Mouse (Mus musculus) stomach, embryonic 16.5 days (tissue): ENCODE data around the gene Col5a1. TPM values are rescaled to one million over a fixed set of nuclear protein-coding genes. Genes with fewer than 3 reads are reported as not detected.

Experiments used
- ATAC-seq: fragments of 200-750 bp; cut with Nextera tagmentation; 2 replicates; pipeline ENCODE4 v1.8.0; 2017; ENCODE audit warnings: moderate number of reproducible peaks, moderate TSS enrichment; ENCODE audit not compliant: insufficient read depth, low FRiP score
- H3K27ac ChIP-seq: fragments of 300-500 bp; sonication (generic); 2 replicates; pipeline ENCODE4 v1.5.1; 2014; ENCODE audit warnings: low read length
- H3K27me3 ChIP-seq: fragments of 300-500 bp; sonication (generic); 2 replicates; pipeline ENCODE4 v1.6.1; 2014; ENCODE audit warnings: low read length, control low read depth, mixed read lengths; ENCODE audit not compliant: control insufficient read depth, insufficient read depth
- H3K36me3 ChIP-seq: fragments of 300-500 bp; sonication (generic); 2 replicates; pipeline ENCODE4 v1.6.1; 2014; ENCODE audit warnings: low read length; ENCODE audit not compliant: control insufficient read depth, insufficient read depth
- H3K4me1 ChIP-seq: fragments of 300-500 bp; sonication (generic); 2 replicates; pipeline ENCODE4 v1.6.1; 2014; ENCODE audit warnings: low read length, control low read depth, mixed read lengths; ENCODE audit not compliant: control insufficient read depth, insufficient read depth
- H3K4me2 ChIP-seq: fragments of 300-500 bp; sonication (generic); 2 replicates; pipeline ENCODE4 v1.6.1; 2014; ENCODE audit warnings: low read depth, low read length, mixed read lengths
- H3K4me3 ChIP-seq: fragments of 300-500 bp; sonication (generic); replicated peaks from 2 replicates; pipeline ENCODE4 v1.5.1; 2014; ENCODE audit warnings: mild to moderate bottlenecking, low read length
- H3K9ac ChIP-seq: fragments of 300-500 bp; sonication (generic); 2 replicates; pipeline ENCODE4 v1.6.1; 2014; ENCODE audit warnings: low read length
- H3K9me3 ChIP-seq: fragments of 300-500 bp; sonication (generic); replicated peaks from 2 replicates; pipeline ENCODE4 v1.6.1; 2016; ENCODE audit warnings: low read length, control low read depth; ENCODE audit not compliant: control insufficient read depth
- WGBS: fragments of 180-500 bp; shearing (Covaris S2); extraction: QIAGEN DNeasy Blood & Tissue Kit; methylation state at CpG from one replicate; pipeline ENCODE4 v1.1.7; 2014; 5-methylcytosine and 5-hydroxymethylcytosine counted together
- polyA plus RNA-seq: library from polyadenylated mRNA; unstranded; fragments of >200 nt; fragmentation: Nextera tagmentation; extraction: Ambion mirVana; gene quantifications from 2 replicates; pipeline ENCODE4 v1.2.1, GENCODE M21; 2015

Col5a1 gene
- polyA plus RNA-seq, 1 experiment from 2014 or later, result 146 TPM

DNA sequence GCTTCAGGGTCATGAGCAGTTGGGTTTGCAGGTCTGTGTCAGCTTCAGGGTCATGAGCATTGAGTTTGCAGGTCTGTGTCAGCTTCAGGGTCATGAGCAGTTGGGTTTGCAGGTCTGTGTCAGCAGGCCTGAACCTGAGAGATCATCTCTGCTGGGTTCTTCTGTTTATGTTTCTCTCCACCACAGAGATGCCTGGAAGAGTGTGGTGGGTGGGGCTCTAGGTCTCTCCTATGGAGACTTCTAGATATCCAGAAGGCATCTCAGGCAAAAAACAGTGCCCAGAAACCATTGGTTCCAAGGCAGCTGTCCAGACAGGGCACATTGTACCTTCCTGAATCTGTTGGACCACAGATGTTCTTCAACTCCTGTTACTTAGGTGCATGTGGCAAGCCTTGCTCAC is 96.9 kb downstream of the Col5a1 start:
- H3K27me3 ChIP-seq, result no peaks in the 10 kb centered on the region
- H3K27ac ChIP-seq, result no peak overlapping the region
- no peak overlapping the region for H3K4me3 ChIP-seq
- H3K4me1 ChIP-seq, result peaks cover 13% of the 10 kb centered on the region
- H3K9ac ChIP-seq, result no peak overlapping the region
- no peak for ATAC-seq
- no peaks in the 10 kb centered on the region for H3K9me3 ChIP-seq
- H3K36me3 ChIP-seq, result peaks cover 4% of the 10 kb centered on the region
- H3K4me2 ChIP-seq, result no peak overlapping the region

- H3K9ac ChIP-seq, result no peak overlapping the region
- no peak overlapping the region for H3K4me3 ChIP-seq
- H3K27me3 ChIP-seq, result no peaks in the 10 kb centered on the region
- H3K36me3 ChIP-seq, result peaks cover 5% of the 10 kb centered on the region
- H3K4me1 ChIP-seq, result peaks cover 13% of the 10 kb centered on the region
- H3K4me2 ChIP-seq, result no peak overlapping the region
- no peaks in the 10 kb centered on the region for H3K9me3 ChIP-seq
- no peak for ATAC-seq
- H3K27ac ChIP-seq, result no peak overlapping the region
- 67% methylated on average over 3 of the region's 3 CpGs for WGBS
These were observed 97.7 kb downstream of the Col5a1 start for GRCm38 (mm10) chr2:27983884-27984283.

DNA sequence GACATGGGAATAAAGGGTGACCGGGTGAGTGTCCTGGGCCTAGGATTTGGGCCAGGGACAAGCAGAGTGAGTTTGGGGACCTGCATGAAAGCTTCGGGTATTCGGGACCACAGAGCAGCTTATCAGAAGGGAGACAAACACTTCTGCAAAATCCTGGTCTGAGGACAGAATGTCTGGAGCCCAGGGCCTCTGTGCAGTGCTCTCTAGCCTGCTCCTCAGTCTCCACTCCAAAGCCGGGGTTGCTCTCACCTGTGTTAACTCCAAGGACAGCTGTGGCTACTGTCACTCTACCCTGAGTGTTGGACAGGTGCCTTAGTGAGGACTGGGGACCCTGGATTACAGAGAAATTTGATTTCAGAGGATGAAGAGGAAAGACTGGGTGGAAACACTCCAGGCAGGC is 100.5 kb downstream of the Col5a1 start:
- WGBS, result 87% methylated on average over 4 of the region's 4 CpGs
- Histone ChIP-seq H3K36me3 (peaks cover 7% of the 10 kb centered on the region), H3K27ac (no peak overlapping the region), H3K9me3 (no peaks in the 10 kb centered on the region), H3K9ac (no peak overlapping the region), H3K27me3 (no peaks in the 10 kb centered on the region), H3K4me2 (no peak overlapping the region), H3K4me1 (peaks cover 4% of the 10 kb centered on the region; the same call in 1 of the 2 replicates), H3K4me3 (no peak overlapping the region)
- no peak for ATAC-seq

GRCm38 (mm10) chr2:27990430-27991211 is 104.4 kb downstream of the Col5a1 start:
- peaks cover 10% of the 10 kb centered on the region; the same call in 1 of the 2 replicates for H3K36me3 ChIP-seq
- no peaks in the 10 kb centered on the region for H3K9me3 ChIP-seq
- H3K9ac ChIP-seq, result no peak overlapping the region
- H3K4me2 ChIP-seq, result no peak overlapping the region
- WGBS, result 81% methylated on average over 13 of the region's 13 CpGs
- no peaks in the 10 kb centered on the region for H3K4me1 ChIP-seq
- H3K4me3 ChIP-seq, result no peak overlapping the region
- no peak overlapping the region for H3K27ac ChIP-seq
- no peaks in the 10 kb centered on the region for H3K27me3 ChIP-seq
- no peak for ATAC-seq

DNA sequence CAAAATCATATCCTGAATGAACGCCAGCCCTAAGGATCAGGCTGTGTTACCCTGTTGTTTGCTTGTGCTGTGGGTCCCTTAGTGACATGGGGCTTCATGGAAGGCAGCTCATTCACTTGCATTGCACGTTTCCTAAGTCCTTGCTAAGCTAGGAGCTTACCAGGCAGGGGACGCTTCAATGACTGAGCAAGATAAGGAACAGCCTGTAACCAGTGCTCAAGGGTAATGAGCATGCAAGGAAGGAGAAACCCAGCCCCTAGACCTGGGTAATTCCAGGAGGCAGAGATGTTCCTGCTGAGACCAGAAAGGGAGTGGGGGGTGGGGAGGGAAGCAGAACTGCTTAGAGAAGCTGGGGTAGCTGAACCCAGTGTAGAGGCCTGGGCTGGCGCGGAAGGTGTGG is 107.2 kb downstream of the Col5a1 start:
- WGBS, result 72% methylated on average over 5 of the region's 5 CpGs
- Histone ChIP-seq H3K4me3 (no peak overlapping the region), H3K9ac (no peak overlapping the region), H3K4me2 (no peak overlapping the region), H3K27ac (no peak overlapping the region), H3K9me3 (no peaks in the 10 kb centered on the region), H3K4me1 (no peaks in the 10 kb centered on the region), H3K36me3 (peaks cover 10% of the 10 kb centered on the region; the same call in 1 of the 2 replicates), H3K27me3 (no peaks in the 10 kb centered on the region)
- ATAC-seq, result no peak

DNA sequence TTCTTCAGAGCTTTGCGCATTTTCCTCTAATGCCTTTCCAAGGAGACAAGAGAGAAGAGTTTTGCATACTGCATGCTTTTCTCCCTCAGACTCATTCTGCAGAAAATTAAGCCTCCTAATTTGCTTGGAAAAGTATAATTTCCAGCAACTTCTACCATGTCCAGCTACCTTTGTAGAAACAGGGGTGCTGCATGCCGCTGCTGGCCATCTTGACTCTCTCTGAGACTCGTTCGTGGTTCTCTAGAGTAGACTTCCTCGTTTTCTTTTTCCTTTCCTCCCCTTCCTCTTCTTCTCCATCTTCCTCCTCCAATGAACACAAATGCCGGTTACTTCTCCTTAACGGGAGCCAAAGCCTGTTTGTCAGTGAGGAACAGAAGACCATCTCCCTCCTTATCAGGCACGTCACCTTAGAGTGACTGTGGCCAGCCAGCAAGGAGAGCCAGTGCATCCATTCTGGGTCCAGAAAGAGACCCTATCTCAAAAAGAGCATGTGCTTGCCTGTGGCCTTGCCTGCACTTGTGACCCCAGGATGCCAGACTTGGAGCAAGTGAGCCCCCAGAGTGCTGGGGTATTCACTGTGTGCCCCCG is 113.9 kb downstream of the Col5a1 start:
- Histone ChIP-seq H3K4me1 (no peaks in the 10 kb centered on the region), H3K9ac (no peak overlapping the region), H3K4me3 (no peak overlapping the region), H3K27me3 (no peaks in the 10 kb centered on the region), H3K36me3 (no peaks in the 10 kb centered on the region), H3K27ac (no peak overlapping the region), H3K4me2 (no peak overlapping the region), H3K9me3 (no peaks in the 10 kb centered on the region)
- WGBS, result 84% methylated on average over 9 of the region's 9 CpGs
- no peak for ATAC-seq

DNA sequence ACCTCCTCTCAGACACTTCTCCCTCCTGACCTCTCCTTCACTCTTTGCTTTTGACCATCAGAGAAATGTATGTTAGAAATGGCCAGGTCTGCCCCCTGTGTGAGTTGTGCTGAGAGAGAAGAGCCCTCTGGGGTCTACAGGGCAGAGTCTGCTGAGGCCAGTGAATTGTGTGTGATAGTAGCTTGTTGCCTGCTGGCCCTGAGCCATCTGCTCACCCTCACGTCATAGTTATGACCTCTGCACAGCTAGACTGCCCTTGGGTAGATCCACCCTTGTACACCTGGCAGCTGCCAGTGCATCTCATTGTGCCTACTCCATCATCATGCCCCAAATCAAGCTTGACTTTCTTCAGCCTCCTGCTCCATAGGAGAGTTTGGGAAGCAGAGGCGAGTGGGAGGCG is 114.4 kb downstream of the Col5a1 start:
- Histone ChIP-seq H3K27ac (no peak overlapping the region), H3K9me3 (no peaks in the 10 kb centered on the region), H3K4me1 (peaks cover 4% of the 10 kb centered on the region; the same call in 1 of the 2 replicates), H3K36me3 (no peaks in the 10 kb centered on the region), H3K4me2 (no peak overlapping the region), H3K4me3 (no peak overlapping the region), H3K27me3 (no peaks in the 10 kb centered on the region), H3K9ac (no peak overlapping the region)
- ATAC-seq, result no peak
- 67% methylated on average over 3 of the region's 3 CpGs for WGBS

DNA sequence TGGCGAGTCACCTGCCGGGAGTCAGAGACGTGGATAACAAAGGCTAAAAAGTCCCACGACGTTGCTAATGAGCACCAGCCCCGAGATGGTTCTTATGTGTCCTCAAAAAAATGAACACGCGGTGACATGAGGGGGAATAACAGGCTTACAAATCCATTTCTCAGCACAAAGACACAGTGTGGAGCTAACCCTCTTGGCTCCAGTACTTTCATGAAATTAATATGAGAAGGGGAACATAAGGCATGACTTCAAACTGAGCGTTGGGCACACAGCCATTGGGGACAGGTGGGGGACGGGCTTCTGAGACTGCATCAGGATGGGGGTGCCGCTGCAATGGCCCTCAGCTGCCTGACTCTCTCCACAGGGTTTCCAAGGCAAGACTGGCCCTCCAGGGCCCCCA is 115.0 kb downstream of the Col5a1 start:
- Histone ChIP-seq H3K27ac (no peak overlapping the region), H3K4me3 (no peak overlapping the region), H3K9ac (no peak overlapping the region)

GRCm38 (mm10) chr2:28005187-28005586 is 119.0 kb downstream of the Col5a1 start:
- no peak overlapping the region for H3K4me3 ChIP-seq
- H3K27ac ChIP-seq, result no peak overlapping the region
- 0 out of 2 replicates have a peak, but pooled peaks have one; percentile 41 for ATAC-seq
- H3K9me3 ChIP-seq, result no peaks in the 10 kb centered on the region
- H3K4me1 ChIP-seq, result peaks cover 5% of the 10 kb centered on the region; the same call in 1 of the 2 replicates
- no peak overlapping the region for H3K9ac ChIP-seq
- H3K27me3 ChIP-seq, result no peaks in the 10 kb centered on the region
- 77% methylated on average over 4 of the region's 4 CpGs for WGBS
- no peak overlapping the region for H3K4me2 ChIP-seq
- no peaks in the 10 kb centered on the region for H3K36me3 ChIP-seq

More for the DNA sequence above, 115.0 kb downstream of the Col5a1 start:
- Histone ChIP-seq H3K36me3 (no peaks in the 10 kb centered on the region), H3K4me2 (no peak overlapping the region), H3K4me1 (peaks cover 5% of the 10 kb centered on the region; the same call in 1 of the 2 replicates), H3K27me3 (no peaks in the 10 kb centered on the region), H3K9me3 (no peaks in the 10 kb centered on the region)
- no peak for ATAC-seq
- 82% methylated on average over 11 of the region's 11 CpGs for WGBS
